In the genomic region with DNA sequence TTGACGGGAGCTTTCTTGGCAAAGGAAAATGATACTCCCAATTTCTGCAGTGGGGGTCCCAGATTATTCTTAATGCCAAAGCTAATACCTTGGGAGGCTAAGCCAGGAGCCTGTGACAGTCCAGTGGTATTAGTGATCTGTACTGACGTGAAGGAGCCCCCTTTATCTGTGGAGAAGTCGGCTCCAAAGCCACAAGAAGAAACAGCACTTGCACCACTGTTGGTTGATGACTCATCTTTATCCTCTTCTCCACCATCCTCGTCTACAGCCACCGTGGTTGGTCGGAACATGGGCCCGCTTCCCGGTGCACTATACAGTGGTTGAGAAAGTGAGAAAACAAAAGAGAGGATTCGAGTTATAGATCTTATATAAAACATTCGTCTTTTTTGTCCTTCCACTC, we compare ENCODE assay signal across 1 mouse cellular context.
TF ChIP-seq lines count a peak whose summit lies in the region.

No protein-coding gene starts in this region.

TF ChIP-seq in MEL, 35 proteins besides CTCF, POLR2A, EP300 and RAD21:
- TF ChIP-seq TAL1 (IDR thresholded peaks at IDR 0.05; ENCODE audit: low read length) (peak; percentile 23; the same call in 1 of the 2 replicates), E2F4 (IDR thresholded peaks at IDR 0.05; ENCODE audit: borderline replicate concordance, low read depth, low read length) (no peak), GATA1 (IDR thresholded peaks at IDR 0.05; ENCODE audit: low read depth, low read length) (0 out of 2 replicates have a peak, but pooled peaks have one; percentile 9), USF2 (IDR thresholded peaks at IDR 0.05; ENCODE audit: borderline replicate concordance in 1 of 2, insufficient read depth in 1 of 2, low read depth in 1 of 2, low read length in 2 of 2) (no peak), MAZ (IDR thresholded peaks at IDR 0.05; ENCODE audit: low read depth, low read length) (no peak), TCF12 (IDR thresholded peaks at IDR 0.05; ENCODE audit: low read depth, low read length) (no peak), SMC3 (IDR thresholded peaks at IDR 0.05; ENCODE audit: low read depth, low read length) (no peak), USF1 (IDR thresholded peaks at IDR 0.05; ENCODE audit: low read depth, low read length) (no peak), SIN3A (IDR thresholded peaks at IDR 0.05; ENCODE audit: low read length) (no peak), CHD2 (IDR thresholded peaks at IDR 0.05; ENCODE audit: low read length) (no peak), GABPA (IDR thresholded peaks at IDR 0.05; ENCODE audit: low read depth, low read length) (no peak), JUND (IDR thresholded peaks at IDR 0.05; ENCODE audit: low read depth, low read length) (peak; percentile 89), POLR2AphosphoS2 (IDR thresholded peaks at IDR 0.05; ENCODE audit: low read length) (no peak), BHLHE40 (IDR thresholded peaks at IDR 0.05; ENCODE audit: borderline replicate concordance, low read depth, low read length) (no peak), TBP (IDR thresholded peaks at IDR 0.05; ENCODE audit: low read depth, low read length) (no peak), ELF1 (IDR thresholded peaks at IDR 0.05; ENCODE audit: low read depth, low read length) (no peak), NRF1 (IDR thresholded peaks at IDR 0.05; ENCODE audit: insufficient read depth, low read depth, low read length, poor library complexity, severe bottlenecking) (no peak), KAT2A (conservative IDR thresholded peaks at IDR 0.05; ENCODE audit: low read depth, low read length) (no peak)
